Mouse (Mus musculus) ES-CJ7 (cell line): ENCODE results near the gene Gm45208.
"Not testable (repeated sequence)": the region's sequence is repeated elsewhere in the genome, so short reads cannot be mapped to it uniquely, and the experiment has no call there.

Source experiments
- DNase-seq: peaks from one replicate; pipeline ENCODE4 v3.0.0; 2011; ENCODE audit warnings: low read depth, low spot score

Gm45208 gene

DNA sequence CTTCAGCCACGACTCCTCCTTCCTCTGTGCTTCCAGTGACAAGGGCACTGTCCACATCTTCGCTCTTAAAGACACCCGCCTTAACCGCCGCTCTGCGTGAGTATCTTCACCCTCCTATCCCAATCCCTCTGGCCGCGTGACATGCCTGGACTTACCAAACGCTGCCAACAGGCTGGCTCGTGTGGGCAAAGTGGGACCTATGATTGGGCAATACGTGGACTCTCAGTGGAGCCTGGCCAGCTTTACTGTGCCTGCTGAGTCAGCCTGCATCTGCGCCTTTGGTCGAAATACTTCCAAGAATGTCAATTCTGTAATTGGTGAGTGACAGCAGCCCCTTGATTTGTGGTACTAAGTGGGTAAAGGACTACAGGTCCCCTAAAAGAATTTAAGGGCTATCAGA is 5.1 kb downstream of the Gm45208 start:
- DNase-seq, result no peak

DNA sequence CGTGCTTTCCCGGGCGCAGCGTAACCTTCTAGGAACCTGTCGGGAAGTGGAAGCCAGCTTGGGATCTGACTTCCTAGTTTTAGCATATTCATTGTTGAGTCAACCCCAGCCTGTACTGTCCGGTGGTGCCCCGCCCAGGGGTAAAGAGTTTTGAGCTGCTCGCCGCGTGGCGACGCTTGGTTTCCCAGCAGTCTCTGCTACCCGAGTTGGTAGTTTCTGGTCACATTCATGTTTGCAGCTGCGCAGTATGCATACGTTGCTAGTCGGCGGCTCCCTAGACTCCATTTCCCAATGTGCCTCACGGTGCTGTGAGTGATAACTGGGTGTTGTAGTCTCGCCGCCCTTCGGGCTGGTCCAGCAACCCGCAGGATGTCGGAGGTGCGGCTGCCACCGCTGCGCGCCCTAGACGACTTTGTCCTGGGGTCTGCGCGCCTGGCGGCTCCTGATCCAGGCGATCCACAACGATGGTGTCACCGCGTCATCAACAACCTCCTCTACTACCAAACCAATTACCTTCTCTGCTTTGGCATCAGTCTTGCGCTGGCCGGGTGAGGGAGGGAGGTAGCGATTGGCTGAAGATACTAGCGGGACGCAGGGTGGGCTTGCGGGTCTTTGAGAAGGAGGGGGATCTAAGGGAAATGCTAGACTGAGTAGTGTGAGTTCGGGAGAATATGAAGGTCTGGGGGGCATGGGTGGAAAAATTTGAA is 6.3 kb downstream of the Gm45208 start, which contains the start of gene Praf2:
TSS of gene Praf2 (plus strand) at position 225 of the 707 bp plus-strand sequence.
- peak; percentile 96 for DNase-seq

DNA sequence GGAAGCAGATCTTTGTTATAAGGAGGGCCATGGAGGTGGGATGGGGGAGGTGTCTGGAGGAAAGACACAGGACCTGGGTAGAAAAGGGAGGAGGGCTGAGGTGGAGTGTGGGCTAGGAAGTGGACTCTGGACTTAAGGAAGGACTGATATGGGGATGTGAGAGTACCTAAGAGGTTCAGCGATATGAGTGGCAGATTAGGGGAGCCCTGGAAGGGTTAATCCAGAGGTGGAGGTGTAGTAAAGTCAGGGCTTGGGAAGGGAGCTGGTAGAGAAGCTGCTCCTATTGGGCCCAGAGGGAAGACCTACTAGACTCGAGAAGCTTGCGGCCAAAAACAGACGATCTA is 6.8 kb downstream of the Gm45208 start:
- DNase-seq, result no peak

DNA sequence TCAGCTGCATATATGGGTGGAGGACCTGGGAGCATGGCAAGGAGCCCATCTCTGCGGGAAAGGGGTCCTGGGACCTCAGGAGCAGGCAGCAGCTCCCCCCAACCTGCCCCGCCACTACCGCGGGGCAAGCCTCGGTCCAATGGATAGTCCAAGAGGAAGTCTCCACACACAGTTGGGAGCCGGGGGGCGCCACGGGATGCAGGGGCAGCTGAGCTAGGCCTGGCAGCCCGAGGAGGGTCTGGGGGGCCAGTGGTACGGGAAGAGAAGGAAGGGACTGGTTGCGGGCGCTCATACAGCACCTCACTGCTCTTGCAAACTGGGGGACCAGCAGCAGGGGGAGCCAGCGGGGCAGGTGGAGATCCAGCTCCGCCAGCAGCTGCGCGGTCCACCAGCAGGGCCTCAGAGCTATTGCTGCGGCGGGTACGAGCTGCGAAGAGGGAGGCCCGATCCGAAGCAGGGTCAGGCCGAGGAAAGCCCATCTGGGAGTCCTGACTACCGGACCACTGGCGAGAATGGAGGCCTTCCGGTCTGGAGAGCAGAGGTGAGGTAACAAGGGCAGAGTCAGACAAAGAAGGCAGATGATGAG is 11.6 kb downstream of the Gm45208 start:
- peak; percentile 64 for DNase-seq

DNA sequence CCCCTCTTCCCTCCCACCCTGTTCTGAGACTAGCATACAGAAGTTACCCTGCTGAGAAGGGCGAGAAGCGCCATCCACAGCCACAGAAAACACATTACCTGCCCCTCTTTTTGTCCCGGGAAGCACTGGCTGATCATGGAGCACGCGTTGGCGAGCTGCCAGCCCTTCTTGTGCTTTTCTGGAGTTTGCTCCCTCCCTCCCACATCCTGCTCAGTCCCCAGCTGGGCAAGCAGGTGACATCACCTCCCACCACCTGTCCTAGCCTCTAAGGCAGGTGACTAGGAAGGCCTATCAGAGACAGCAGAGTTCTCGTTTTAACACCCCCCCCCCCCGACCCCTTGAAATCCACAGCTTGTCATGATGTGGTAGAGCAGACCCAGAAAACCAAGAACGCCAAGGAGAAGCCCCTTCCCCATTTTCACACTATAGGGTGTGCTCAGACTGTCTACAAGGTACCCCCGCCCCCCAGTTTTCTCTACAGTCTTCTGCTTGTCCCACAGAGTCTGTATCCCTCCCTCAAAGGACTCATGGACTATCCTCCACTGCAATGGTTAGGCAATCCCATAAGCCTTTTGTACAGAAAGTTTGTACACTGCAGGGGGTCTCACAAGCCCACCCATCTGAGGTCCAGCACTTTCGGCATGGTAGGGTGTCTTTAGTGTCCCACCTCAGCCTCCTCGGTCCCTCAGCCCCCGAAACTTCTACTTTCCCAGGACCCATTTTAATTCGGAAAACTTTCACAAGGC is 17.5 kb downstream of the Gm45208 start:
- DNase-seq, result no peak

DNA sequence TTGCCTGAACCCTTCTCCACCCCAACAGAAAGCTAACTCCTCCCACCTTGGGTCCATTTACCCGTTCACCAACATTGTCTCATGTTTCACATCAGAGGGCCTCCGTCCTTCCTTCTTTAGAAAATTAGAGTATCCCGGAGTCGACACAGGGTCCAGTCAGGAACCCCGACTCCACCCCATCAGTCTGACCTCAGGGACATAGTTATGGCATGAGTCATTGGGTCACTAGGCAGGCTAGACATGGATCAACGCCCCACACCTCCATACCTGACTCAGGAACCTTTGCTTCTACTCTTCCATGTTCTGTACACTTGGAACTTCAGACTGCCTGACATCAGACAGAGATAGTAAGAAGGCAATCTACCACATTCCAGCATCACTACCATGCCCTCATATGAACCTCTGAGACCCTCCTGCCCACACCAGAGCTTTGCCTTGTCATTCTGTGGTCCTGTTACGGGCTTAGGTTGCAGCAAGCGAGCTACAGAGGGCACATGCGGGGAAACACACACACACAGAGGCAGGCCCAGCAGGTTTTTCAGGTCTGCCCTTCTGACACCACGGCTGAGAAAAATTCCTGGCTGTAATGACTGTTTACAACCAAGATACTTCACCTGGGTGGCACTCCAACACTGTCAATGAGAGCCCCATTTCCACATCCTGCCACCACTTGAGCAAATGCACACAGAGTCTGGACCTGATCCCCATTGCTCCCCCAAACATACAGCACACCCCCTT is 18.2 kb downstream of the Gm45208 start:
- no peak for DNase-seq

DNA sequence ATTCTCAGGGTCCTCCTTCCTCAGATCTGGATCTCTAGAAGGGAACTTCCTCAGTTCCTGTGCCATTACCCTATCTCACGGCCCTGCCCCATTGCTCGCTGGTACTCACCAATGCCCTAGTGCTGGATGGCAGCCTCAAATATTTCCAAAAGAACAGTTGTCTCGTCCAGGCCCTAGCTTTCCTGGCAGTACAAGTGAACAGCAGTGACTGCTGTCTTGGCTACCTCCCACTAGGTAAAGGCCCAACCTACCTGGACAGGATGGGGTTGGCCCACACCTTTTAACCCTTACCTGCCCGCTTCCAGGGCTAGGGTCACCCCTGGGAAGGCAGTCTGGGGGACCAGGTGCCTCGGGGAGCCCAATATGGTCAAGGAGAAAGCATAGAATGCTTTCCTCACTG is 19.1 kb downstream of the Gm45208 start:
- no peak for DNase-seq

DNA sequence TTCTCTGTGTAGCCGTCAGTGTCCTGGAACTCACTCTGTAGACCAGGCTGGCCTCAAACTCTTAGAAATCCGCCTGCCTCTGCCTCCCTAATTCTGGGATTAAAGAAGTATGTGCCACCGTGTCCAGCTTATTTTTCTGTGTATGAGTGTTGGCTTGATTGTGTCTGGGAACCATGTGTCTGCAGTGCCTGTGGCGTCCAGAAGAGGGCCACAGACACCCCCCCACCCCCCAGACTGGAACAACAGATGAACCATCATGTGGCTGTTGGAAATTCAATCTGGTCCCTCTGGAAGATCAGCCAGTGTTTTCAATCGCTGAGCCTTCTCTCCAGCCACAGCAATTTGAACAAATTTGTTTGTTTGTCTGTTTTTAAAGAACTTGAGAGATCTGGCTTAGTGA is 21.4 kb downstream of the Gm45208 start:
- DNase-seq, result no peak

DNA sequence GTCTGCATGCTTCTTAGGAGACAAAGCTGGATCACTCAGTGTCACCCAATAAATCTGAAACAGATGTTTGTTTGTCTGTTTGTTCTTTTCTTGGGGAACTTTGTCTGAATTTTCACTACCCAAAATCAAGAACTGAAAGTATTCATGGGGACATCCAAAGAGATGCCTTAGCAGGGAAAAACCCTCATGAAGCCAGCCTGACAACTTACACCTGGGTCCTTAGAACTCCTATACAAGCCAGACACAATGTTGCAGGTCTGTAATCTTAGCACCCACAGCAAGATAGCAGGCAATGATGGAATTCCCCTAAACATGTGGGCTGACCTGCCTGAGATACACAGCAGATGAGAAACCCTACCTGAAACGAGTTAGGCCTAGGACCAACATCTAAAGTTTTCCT is 22.9 kb downstream of the Gm45208 start:
- no peak for DNase-seq

DNA sequence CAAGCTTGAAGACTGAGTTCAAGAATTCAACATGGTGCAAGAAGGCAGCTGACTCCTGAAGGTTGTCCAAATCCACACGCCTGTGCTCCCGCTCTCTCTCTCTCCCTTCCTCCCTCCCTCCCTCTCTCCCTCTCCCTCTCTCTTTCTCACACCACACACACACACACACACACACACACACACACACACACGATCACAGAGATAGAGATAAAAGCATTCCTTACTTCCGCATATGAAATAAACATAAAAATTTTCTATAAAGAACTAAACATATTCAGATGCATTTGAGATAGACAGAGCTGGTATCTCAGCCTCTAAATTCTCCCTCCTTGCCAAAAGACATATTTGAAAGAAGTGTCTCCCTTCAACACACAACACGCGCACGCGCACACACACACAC is 23.4 kb downstream of the Gm45208 start:
- DNase-seq, result no peak

DNA sequence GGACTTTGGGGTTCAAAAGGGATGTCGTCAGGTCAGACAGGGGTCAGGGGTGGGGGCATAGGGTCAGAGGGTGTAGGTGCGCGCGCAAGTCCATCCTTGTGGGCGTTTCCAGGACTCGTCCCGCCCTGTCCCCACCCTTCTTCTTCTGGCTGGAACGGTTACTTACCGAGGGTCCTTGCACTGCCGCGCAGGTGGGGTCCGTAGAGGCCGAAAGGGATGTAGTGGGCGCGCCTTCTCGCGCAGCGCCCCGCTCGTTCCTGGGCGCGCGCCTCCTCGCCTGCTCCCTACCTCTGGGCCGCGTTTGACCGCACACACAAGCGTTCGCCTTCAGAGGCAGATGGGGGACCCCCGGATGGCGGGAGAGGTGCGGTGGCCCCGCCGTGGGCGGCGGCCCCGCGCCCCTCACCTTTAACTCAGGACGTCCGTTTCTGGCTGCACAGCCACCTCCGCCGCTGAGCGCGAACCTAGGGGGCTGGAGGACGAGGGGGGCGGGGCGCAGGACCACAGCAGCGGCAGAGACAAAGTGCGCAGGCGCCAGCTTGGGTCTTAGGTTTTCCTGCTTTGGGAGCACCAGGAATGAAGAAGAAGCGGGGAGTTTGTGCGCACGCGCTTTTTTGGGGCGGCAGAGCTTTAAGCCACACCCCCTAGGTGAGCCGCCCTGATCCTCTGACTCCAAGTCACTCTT is 28.5 kb downstream of the Gm45208 start, which contains the start of gene Ccdc120:
TSS of gene Ccdc120 (minus strand) at position 474 of the 685 bp plus-strand sequence.
- DNase-seq, result peak; percentile 92

DNA sequence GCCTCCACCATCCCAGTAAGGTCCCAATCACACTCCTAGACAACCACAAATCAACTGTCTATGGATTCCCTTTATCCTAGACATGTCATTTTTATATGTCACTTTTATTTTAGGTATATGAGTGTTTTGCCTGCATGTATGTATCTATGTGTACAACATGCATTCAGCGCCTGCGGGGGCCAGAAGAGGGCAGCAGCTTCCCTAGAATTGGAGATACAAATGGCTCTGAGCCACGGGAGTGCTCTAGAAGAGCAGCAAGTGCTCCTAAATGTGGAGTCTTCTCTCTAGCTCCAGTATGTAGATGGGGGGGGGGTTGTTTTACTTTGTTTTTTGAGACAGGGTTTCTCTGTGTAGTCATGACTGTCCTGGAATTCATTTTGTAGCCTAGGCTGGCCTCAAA is 31.6 kb downstream of the Gm45208 start:
- DNase-seq, result not testable (repeated sequence)

DNA sequence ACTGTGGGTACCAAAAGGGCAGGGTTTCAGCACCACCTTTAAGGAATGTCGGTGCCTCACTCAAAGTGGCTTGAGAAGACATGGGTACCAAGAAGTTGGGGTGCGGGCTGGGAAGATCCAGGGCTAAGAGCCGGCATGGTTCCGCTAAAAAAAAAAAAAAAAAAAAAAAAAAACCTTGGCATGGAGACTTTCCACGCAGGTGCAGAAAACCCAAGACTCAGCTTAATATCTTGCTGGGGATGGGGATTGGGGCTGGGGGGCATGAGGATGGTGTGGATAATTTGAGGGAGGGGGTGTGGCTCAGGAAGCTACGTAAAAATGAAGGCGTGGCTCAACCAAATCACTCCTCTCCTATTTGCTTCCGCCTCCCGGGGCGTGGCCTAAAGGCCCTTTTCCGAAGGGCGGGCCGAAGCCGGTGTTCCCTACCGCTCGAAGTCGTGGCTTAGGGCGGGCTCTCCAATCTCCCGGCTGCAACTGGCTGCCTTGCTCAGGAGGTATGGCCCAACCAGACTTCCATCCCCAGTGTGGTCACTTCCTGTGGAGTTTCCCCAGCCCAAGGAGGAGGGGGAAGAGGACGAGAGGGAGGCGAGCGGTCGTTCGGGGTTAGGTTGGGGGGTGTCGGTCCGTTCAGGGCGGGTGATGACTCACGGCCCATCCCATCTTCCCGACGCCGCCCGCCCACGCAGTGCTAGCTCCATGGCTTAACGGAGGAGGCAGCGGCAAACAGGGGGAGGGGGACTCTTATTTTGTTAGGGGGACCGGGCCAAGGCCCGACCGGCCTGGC is 40.3 kb downstream of the Gm45208 start, which contains the start of gene Tfe3:
TSS of gene Tfe3 (plus strand) at position 424 of the 784 bp plus-strand sequence.
- peak; percentile 92 for DNase-seq

DNA sequence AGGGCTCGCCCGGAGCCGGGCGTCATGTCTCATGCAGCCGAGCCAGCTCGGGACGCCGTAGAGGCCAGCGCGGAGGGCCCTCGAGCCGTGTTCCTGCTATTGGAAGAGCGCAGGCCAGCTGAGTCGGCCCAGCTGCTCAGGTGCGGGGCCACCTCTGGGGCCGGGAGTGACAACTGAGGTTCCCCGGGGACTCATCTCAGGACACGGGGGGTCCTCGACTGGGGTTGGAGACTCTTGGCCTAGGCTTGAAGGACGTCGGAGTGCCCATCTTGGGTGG is 40.8 kb downstream of the Gm45208 start:
- no peak for DNase-seq

DNA sequence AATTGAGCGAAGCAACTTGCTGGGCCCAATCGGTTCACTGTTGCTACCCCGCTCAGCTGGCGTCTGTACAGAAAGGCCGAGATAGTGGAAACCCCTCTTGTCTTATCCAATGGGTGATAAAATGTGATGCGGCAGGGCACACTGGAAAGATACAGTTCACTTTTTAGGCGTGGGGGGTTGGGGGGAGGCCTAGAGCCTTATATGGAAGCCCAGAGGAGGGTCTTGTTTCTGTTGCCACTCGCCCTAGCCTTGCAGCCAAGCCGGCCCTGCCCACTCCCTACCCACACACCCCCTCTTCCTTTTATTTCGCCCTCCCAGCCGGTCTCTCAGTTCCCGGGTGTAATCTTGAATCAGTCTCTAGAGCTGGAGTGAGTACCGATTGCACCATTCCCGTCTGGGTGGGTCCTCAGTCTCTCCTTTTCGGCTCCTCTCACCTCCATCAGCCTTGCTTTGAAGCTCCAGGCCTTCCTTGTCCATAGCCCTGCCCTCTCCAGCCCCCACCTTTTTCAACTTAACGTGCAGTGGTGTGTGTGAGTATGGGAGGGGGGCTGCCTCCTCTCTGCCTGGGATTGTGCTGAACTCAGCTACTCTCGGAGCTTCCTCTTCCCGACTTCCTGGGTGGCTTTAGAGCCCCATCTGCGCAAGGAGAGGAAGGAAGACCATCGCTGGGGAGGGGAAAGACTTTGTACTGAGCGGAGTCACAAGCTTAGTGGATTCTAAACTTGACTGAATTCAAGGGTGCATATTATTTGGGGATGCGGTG is 41.8 kb downstream of the Gm45208 start:
- DNase-seq, result peak; percentile 43

DNA sequence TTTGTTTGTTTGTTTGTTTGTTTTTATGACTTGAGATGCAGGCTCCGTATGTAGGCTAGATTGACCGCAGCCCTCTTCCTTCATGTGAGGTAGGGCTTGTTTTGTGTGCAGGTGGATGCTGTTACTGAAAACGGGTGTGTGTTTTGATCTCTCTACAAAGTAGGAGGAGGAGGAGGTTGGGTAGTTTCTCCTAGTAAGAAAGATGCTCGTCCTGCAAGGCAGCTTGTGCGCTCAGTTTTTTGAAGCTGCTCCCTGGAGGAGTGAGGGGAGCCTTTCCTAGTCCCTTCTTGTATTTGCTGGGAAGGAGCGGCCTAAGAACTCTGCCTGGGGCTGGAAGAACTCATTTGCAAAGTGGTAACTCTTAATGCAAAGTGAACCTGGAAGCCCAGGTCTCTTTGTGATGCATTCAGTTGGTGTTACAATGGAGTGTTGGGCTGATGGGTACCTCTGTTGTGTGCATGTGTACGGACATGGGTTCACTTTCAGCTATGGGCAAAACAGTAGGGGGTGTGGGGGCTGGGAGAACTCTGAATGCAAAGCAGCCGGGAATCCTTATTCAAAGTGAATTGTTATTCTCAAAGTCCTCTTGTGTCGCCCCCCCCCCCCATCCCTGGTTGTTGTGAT is 42.7 kb downstream of the Gm45208 start:
- peak; percentile 95 for DNase-seq

DNA sequence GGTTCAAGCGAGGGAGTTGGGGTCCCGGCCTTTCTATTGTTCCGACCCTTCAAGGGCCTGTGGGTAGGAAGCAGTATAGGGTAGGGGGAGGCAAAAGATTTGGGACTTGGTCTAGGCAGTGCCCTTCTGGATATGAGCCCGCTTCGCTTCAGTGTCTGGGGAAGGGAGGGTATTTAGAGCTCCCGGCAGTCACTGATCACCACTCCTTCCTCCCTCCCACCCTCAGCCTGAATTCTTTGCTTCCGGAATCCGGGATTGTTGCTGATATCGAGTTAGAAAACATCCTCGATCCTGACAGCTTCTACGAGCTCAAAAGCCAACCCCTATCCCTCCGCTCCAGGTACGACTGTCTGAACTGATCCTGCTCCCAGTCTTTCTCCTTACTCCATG is 43.2 kb downstream of the Gm45208 start:
- DNase-seq, result peak; percentile 46

DNA sequence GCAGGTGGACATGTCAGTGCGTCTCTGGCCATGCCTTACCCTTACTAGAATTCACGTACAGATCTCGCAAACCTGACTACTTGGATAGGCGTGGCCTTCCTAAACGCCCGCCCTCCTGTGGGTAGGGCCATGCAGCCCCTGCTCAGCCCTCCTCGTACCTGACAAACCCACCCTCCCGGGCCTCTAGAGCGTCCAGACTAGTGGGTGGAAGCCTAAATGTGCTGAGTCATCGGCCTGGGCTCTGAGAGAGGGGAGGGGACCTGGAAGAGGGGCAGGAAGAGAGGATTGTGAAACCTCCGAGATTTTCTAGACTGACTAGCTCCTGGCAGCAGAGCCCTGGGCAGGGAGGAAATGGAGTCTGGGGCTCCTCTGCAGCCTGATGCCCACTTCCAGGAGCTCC is 43.7 kb downstream of the Gm45208 start:
- DNase-seq, result peak; percentile 96

DNA sequence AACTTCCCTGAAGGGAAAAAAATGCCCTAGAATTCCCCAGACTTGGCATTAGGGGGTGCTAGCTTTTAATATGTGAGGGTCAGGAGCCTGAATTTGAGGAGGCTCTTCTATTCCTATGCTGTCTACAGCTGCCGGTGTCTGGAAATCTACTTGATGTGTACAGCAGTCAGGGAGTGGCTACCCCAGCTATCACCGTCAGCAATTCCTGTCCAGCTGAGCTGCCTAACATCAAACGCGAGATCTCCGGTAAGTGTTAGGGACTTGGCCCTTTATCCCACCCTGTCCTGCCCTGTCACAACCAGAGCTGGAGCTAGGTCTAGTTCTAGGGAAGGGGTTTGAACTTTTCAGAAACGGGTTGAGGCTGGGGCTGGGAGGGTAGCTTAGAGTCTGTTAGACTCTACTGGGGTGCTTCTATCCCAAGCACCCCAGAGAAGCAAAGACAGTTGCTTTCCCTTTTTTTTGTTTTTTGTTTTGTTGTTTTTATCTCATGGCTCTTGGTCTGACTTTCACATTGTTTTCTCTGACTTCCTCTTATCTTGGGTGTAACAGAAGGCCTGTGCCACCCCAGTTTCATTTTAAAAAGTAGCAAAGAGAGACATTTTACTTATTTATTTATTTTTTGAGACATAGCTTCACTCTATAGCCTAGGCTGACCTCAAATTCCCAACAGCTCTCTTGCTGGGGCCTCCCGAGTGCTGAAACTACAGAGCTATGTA is 47.4 kb downstream of the Gm45208 start:
- DNase-seq, result no peak
